Mouse (Mus musculus) lung, adult 2 months (tissue): ENCODE results near the gene Cdc6. TPM values are rescaled to one million over a fixed set of nuclear protein-coding genes. Genes with fewer than 3 reads are reported as not detected.

Source experiments
- DNase-seq: peaks from one replicate; pipeline ENCODE4 v3.0.0; 2022
- H3K4me1 ChIP-seq: fragments of 200-500 bp; 2 replicates; pipeline ENCODE4 v1.6.1; 2011; ENCODE audit warnings: low read length; ENCODE audit not compliant: control insufficient read depth, insufficient read depth
- H3K4me3 ChIP-seq: fragments of 200-500 bp; replicated peaks from 2 replicates; pipeline ENCODE3; 2011; ENCODE audit warnings: low read depth, mild to moderate bottlenecking, control low read depth, low read length; ENCODE audit errors: extremely low read depth
- CTCF ChIP-seq: fragments of 200-500 bp; IDR thresholded peaks from 2 replicates; pipeline ENCODE4 v1.5.1; 2011; ENCODE audit warnings: mild to moderate bottlenecking, low read length, control low read depth; ENCODE audit not compliant: insufficient read depth
- POLR2A ChIP-seq: fragments of 200-500 bp; IDR thresholded peaks from 2 replicates; pipeline ENCODE4 v1.6.1; 2011; ENCODE audit warnings: low read depth, mild to moderate bottlenecking, control low read depth, low read length, borderline replicate concordance; ENCODE audit errors: extremely low read depth
- WGBS: fragments of 180-500 bp; shearing (Covaris S2); methylation state at CpG from one replicate; pipeline ENCODE4 v1.1.7; 2018; 5-methylcytosine and 5-hydroxymethylcytosine counted together
- polyA plus RNA-seq: library from polyadenylated mRNA; depleted of rRNA; stranded (reverse); fragments of >200 nt; gene quantifications from 2 replicates; pipeline ENCODE4 v1.2.3, GENCODE M21; 2012

The Cdc6 gene
- polyA plus RNA-seq, 1 experiment = 0.25 TPM

- no peak for TF ChIP-seq POLR2A
- TF ChIP-seq CTCF = no peak
- peak; percentile 39 for DNase-seq
- H3K4me1 ChIP-seq = peaks cover 52% of the 10 kb centered on the region
- WGBS = 25% methylated on average over 15 of the region's 15 CpGs
- no peak overlapping the region for H3K4me3 ChIP-seq
Observed at GRCm38 (mm10) chr11:98964616-98965415, 57.2 kb downstream of the Cdc6 start.

- TF ChIP-seq CTCF = no peak
- TF ChIP-seq POLR2A = no peak
- DNase-seq = peak; percentile 2
- Histone ChIP-seq H3K4me3 (no peak overlapping the region), H3K4me1 (peaks cover 52% of the 10 kb centered on the region)
- WGBS = 24% methylated on average over 11 of the region's 11 CpGs
Observed at GRCm38 (mm10) chr11:98965416-98966077, 57.9 kb downstream of the Cdc6 start.

- peak; percentile 63 for DNase-seq
- no peak overlapping the region for H3K4me3 ChIP-seq
- peaks cover 57% of the 10 kb centered on the region for H3K4me1 ChIP-seq
- TF ChIP-seq POLR2A (no peak), CTCF (no peak)
- WGBS = 36% methylated on average over 9 of the region's 9 CpGs
Observed at GRCm38 (mm10) chr11:98966499-98967141, 59.0 kb downstream of the Cdc6 start.

GRCm38 (mm10) chr11:98968079-98968478 is 60.5 kb downstream of the Cdc6 start:
- Histone ChIP-seq H3K4me1 (peaks cover 46% of the 10 kb centered on the region), H3K4me3 (no peak overlapping the region)
- DNase-seq = no peak
- no peak for TF ChIP-seq POLR2A
- TF ChIP-seq CTCF = no peak
- WGBS = 54% methylated on average over 16 of the region's 16 CpGs

- TF ChIP-seq CTCF (no peak), POLR2A (no peak)
- H3K4me3 ChIP-seq = no peak overlapping the region
- WGBS = 32% methylated on average over 20 of the region's 20 CpGs
- H3K4me1 ChIP-seq = peaks cover 42% of the 10 kb centered on the region
- no peak for DNase-seq
Observed at GRCm38 (mm10) chr11:98968716-98969495, 61.3 kb downstream of the Cdc6 start.

GRCm38 (mm10) chr11:98969496-98969927 is 61.9 kb downstream of the Cdc6 start:
- WGBS = 47% methylated on average over 17 of the region's 17 CpGs
- peaks cover 37% of the 10 kb centered on the region for H3K4me1 ChIP-seq
- no peak overlapping the region for H3K4me3 ChIP-seq
- TF ChIP-seq POLR2A (no peak), CTCF (no peak)
- no peak for DNase-seq

- Histone ChIP-seq H3K4me1 (peaks cover 31% of the 10 kb centered on the region), H3K4me3 (no peak overlapping the region)
- no peak for DNase-seq
- no peak for TF ChIP-seq POLR2A
- TF ChIP-seq CTCF = no peak
- WGBS = 71% methylated on average over 29 of the region's 29 CpGs
Observed at GRCm38 (mm10) chr11:98970191-98970925, 62.8 kb downstream of the Cdc6 start.

GRCm38 (mm10) chr11:98971316-98972031 is 63.9 kb downstream of the Cdc6 start:
- H3K4me1 ChIP-seq = peaks cover 23% of the 10 kb centered on the region
- 68% methylated on average over 23 of the region's 23 CpGs for WGBS
- H3K4me3 ChIP-seq = no peak overlapping the region
- TF ChIP-seq POLR2A = no peak
- TF ChIP-seq CTCF = no peak
- no peak for DNase-seq
